Mouse (Mus musculus): Measurements from ENCODE around the gene Rhox12. TPM values are rescaled to one million over a fixed set of nuclear protein-coding genes. Genes with fewer than 3 reads are reported as not detected.

Rhox12 gene
- not detected in 2 replicates for polyA plus RNA-seq (2014; fragmentation: Nextera tagmentation; extraction: Ambion mirVana)

GRCm38 (mm10) chrX:38110807-38111206 is at the start of gene Rhox12:
Gene Rhox12, minus strand, starts transcription at chrX:38110907.
- 62% methylated on average over 4 of the region's 4 CpGs for WGBS (ENCODE audit: insufficient replicate concordance)
- no peak within 1 kb of the TSS for H3K27ac ChIP-seq (ENCODE audit: low read depth, low read length)
- H3K36me3 ChIP-seq (ENCODE audit: control insufficient read depth, insufficient read depth, low read length), result no peaks in the 10 kb centered on the region
- no peaks in the 10 kb centered on the region for H3K9me3 ChIP-seq (replicated peaks; ENCODE audit: control insufficient read depth, low read length)
- H3K4me1 ChIP-seq (ENCODE audit: control insufficient read depth, insufficient read depth, low read length), result no peaks in the 10 kb centered on the region
- H3K27me3 ChIP-seq (ENCODE audit: control insufficient read depth, insufficient read depth, low read length), result no peaks in the 10 kb centered on the region
- no peak within 1 kb of the TSS for H3K4me2 ChIP-seq
- H3K9ac ChIP-seq (ENCODE audit: low read depth, low read length), result no peak within 1 kb of the TSS
- H3K4me3 ChIP-seq (ENCODE audit: low read depth, low read length), result no peak within 1 kb of the TSS
- no peak for ATAC-seq (replicated peaks; ENCODE audit: insufficient number of reproducible peaks, low FRiP score, low TSS enrichment)

GRCm38 (mm10) chrX:38159097-38159496 is 48.4 kb upstream of the Rhox12 start:
- Histone ChIP-seq H3K9me3 (replicated peaks; ENCODE audit: control insufficient read depth, low read length) (no peaks in the 10 kb centered on the region), H3K4me3 (ENCODE audit: low read depth, low read length) (no peak overlapping the region), H3K4me2 (no peak overlapping the region), H3K36me3 (ENCODE audit: control insufficient read depth, insufficient read depth, low read length) (no peaks in the 10 kb centered on the region), H3K27me3 (ENCODE audit: control insufficient read depth, insufficient read depth, low read length) (no peaks in the 10 kb centered on the region), H3K9ac (ENCODE audit: low read depth, low read length) (no peak overlapping the region), H3K27ac (ENCODE audit: low read depth, low read length) (no peak overlapping the region), H3K4me1 (ENCODE audit: control insufficient read depth, insufficient read depth, low read length) (no peaks in the 10 kb centered on the region)
- 63% methylated on average over 1 of the region's 1 CpGs for WGBS (ENCODE audit: insufficient replicate concordance)
- no peak for ATAC-seq (replicated peaks; ENCODE audit: insufficient number of reproducible peaks, low FRiP score, low TSS enrichment)

- Histone ChIP-seq H3K27ac (ENCODE audit: low read depth, low read length) (no peak overlapping the region), H3K4me1 (ENCODE audit: control insufficient read depth, insufficient read depth, low read length) (no peaks in the 10 kb centered on the region), H3K4me3 (ENCODE audit: low read depth, low read length) (no peak overlapping the region), H3K9ac (ENCODE audit: low read depth, low read length) (no peak overlapping the region), H3K9me3 (replicated peaks; ENCODE audit: control insufficient read depth, low read length) (peaks cover 11% of the 10 kb centered on the region), H3K27me3 (ENCODE audit: control insufficient read depth, insufficient read depth, low read length) (no peaks in the 10 kb centered on the region), H3K36me3 (ENCODE audit: control insufficient read depth, insufficient read depth, low read length) (no peaks in the 10 kb centered on the region), H3K4me2 (no peak overlapping the region)
- 80% methylated on average over 28 of the region's 34 CpGs for WGBS (ENCODE audit: insufficient replicate concordance)
- ATAC-seq (replicated peaks; ENCODE audit: insufficient number of reproducible peaks, low FRiP score, low TSS enrichment), result no peak
These were observed 10.8 kb upstream of the Rhox12 start for GRCm38 (mm10) chrX:38121478-38121877.

GRCm38 (mm10) chrX:38120982-38121381 is 10.3 kb upstream of the Rhox12 start, which contains the start of gene Rhox13:
Gene Rhox13, plus strand, starts transcription at chrX:38121219.
- no peaks in the 10 kb centered on the region for H3K36me3 ChIP-seq (ENCODE audit: control insufficient read depth, insufficient read depth, low read length)
- H3K27me3 ChIP-seq (ENCODE audit: control insufficient read depth, insufficient read depth, low read length), result no peaks in the 10 kb centered on the region
- no peak for ATAC-seq (replicated peaks; ENCODE audit: insufficient number of reproducible peaks, low FRiP score, low TSS enrichment)
- H3K9me3 ChIP-seq (replicated peaks; ENCODE audit: control insufficient read depth, low read length), result peaks cover 11% of the 10 kb centered on the region
- no peak within 1 kb of the TSS for H3K4me3 ChIP-seq (ENCODE audit: low read depth, low read length)
- H3K4me1 ChIP-seq (ENCODE audit: control insufficient read depth, insufficient read depth, low read length), result no peaks in the 10 kb centered on the region
- no peak within 1 kb of the TSS for H3K27ac ChIP-seq (ENCODE audit: low read depth, low read length)
- no peak within 1 kb of the TSS for H3K4me2 ChIP-seq
- H3K9ac ChIP-seq (ENCODE audit: low read depth, low read length), result no peak within 1 kb of the TSS
- WGBS (ENCODE audit: insufficient replicate concordance), result 85% methylated on average over 20 of the region's 20 CpGs

- WGBS (ENCODE audit: insufficient replicate concordance), result 77% methylated on average over 9 of the region's 9 CpGs
- Histone ChIP-seq H3K4me3 (ENCODE audit: low read depth, low read length) (no peak within 1 kb of the TSS), H3K27me3 (ENCODE audit: control insufficient read depth, insufficient read depth, low read length) (no peaks in the 10 kb centered on the region), H3K36me3 (ENCODE audit: control insufficient read depth, insufficient read depth, low read length) (no peaks in the 10 kb centered on the region), H3K4me1 (ENCODE audit: control insufficient read depth, insufficient read depth, low read length) (no peaks in the 10 kb centered on the region), H3K27ac (ENCODE audit: low read depth, low read length) (no peak within 1 kb of the TSS), H3K4me2 (no peak within 1 kb of the TSS), H3K9me3 (replicated peaks; ENCODE audit: control insufficient read depth, low read length) (no peaks in the 10 kb centered on the region), H3K9ac (ENCODE audit: low read depth, low read length) (no peak within 1 kb of the TSS)
- ATAC-seq (replicated peaks; ENCODE audit: insufficient number of reproducible peaks, low FRiP score, low TSS enrichment), result no peak
These were observed 25.7 kb downstream of the Rhox12 start, which contains the start of gene Rhox11 for GRCm38 (mm10) chrX:38085041-38085440. Gene Rhox11, minus strand, starts transcription at chrX:38085141.

- Histone ChIP-seq H3K4me3 (ENCODE audit: low read depth, low read length) (no peak overlapping the region), H3K4me2 (no peak overlapping the region), H3K27ac (ENCODE audit: low read depth, low read length) (no peak overlapping the region), H3K9me3 (replicated peaks; ENCODE audit: control insufficient read depth, low read length) (no peaks in the 10 kb centered on the region), H3K27me3 (ENCODE audit: control insufficient read depth, insufficient read depth, low read length) (no peaks in the 10 kb centered on the region), H3K9ac (ENCODE audit: low read depth, low read length) (no peak overlapping the region), H3K36me3 (ENCODE audit: control insufficient read depth, insufficient read depth, low read length) (no peaks in the 10 kb centered on the region), H3K4me1 (ENCODE audit: control insufficient read depth, insufficient read depth, low read length) (no peaks in the 10 kb centered on the region)
- WGBS (ENCODE audit: insufficient replicate concordance), result 14% methylated on average over 12 of the region's 12 CpGs
- no peak for ATAC-seq (replicated peaks; ENCODE audit: insufficient number of reproducible peaks, low FRiP score, low TSS enrichment)
These were observed 26.5 kb downstream of the Rhox12 start for GRCm38 (mm10) chrX:38084226-38084625.

GRCm38 (mm10) chrX:38066175-38066574 is 44.5 kb downstream of the Rhox12 start, which contains the start of gene Rhox10:
Gene Rhox10, plus strand, starts transcription at chrX:38066475.
- 81% methylated on average over 11 of the region's 11 CpGs for WGBS (ENCODE audit: insufficient replicate concordance)
- Histone ChIP-seq H3K4me1 (ENCODE audit: control insufficient read depth, insufficient read depth, low read length) (no peaks in the 10 kb centered on the region), H3K27me3 (ENCODE audit: control insufficient read depth, insufficient read depth, low read length) (no peaks in the 10 kb centered on the region), H3K9me3 (replicated peaks; ENCODE audit: control insufficient read depth, low read length) (no peaks in the 10 kb centered on the region), H3K4me2 (no peak within 1 kb of the TSS), H3K9ac (ENCODE audit: low read depth, low read length) (no peak within 1 kb of the TSS), H3K4me3 (ENCODE audit: low read depth, low read length) (no peak within 1 kb of the TSS), H3K36me3 (ENCODE audit: control insufficient read depth, insufficient read depth, low read length) (no peaks in the 10 kb centered on the region), H3K27ac (ENCODE audit: low read depth, low read length) (no peak within 1 kb of the TSS)
- no peak for ATAC-seq (replicated peaks; ENCODE audit: insufficient number of reproducible peaks, low FRiP score, low TSS enrichment)

GRCm38 (mm10) chrX:38061544-38061943 is 49.2 kb downstream of the Rhox12 start:
- no peaks in the 10 kb centered on the region for H3K27me3 ChIP-seq (ENCODE audit: control insufficient read depth, insufficient read depth, low read length)
- no peaks in the 10 kb centered on the region for H3K36me3 ChIP-seq (ENCODE audit: control insufficient read depth, insufficient read depth, low read length)
- no peak overlapping the region for H3K4me3 ChIP-seq (ENCODE audit: low read depth, low read length)
- no peaks in the 10 kb centered on the region for H3K9me3 ChIP-seq (replicated peaks; ENCODE audit: control insufficient read depth, low read length)
- H3K9ac ChIP-seq (ENCODE audit: low read depth, low read length), result no peak overlapping the region
- no peak overlapping the region for H3K4me2 ChIP-seq
- H3K4me1 ChIP-seq (ENCODE audit: control insufficient read depth, insufficient read depth, low read length), result no peaks in the 10 kb centered on the region
- 0% methylated on average over 1 of the region's 1 CpGs for WGBS (ENCODE audit: insufficient replicate concordance)
- no peak for ATAC-seq (replicated peaks; ENCODE audit: insufficient number of reproducible peaks, low FRiP score, low TSS enrichment)
- no peak overlapping the region for H3K27ac ChIP-seq (ENCODE audit: low read depth, low read length)

All from heart, embryonic 11.5 days (tissue).